Mouse (Mus musculus) heart, adult 2 months (tissue): ENCODE results near the gene Stag1. TPM values are rescaled to one million over a fixed set of nuclear protein-coding genes. Genes with fewer than 3 reads are reported as not detected.

Source experiments
- DNase-seq, 2 experiments: peaks; one replicate each; pipeline ENCODE4 v3.0.0; 2021
- H3K27ac ChIP-seq: fragments of 200-600 bp; 2 replicates; pipeline ENCODE4 v1.8.1; 2022
- H3K27me3 ChIP-seq: fragments of 200-500 bp; 2 replicates; pipeline ENCODE4 v1.6.1; 2012; ENCODE audit warnings: mild to moderate bottlenecking, low read length, inconsistent platforms, mixed read lengths; ENCODE audit not compliant: control insufficient read depth, insufficient read depth
- H3K36me3 ChIP-seq: fragments of 200-500 bp; 2 replicates; pipeline ENCODE4 v1.6.1; 2012; ENCODE audit warnings: low read length, inconsistent platforms; ENCODE audit not compliant: control insufficient read depth, insufficient read depth
- H3K4me1 ChIP-seq: fragments of 200-500 bp; 2 replicates; pipeline ENCODE4 v1.6.1; 2011; ENCODE audit warnings: low read length; ENCODE audit not compliant: control insufficient read depth, insufficient read depth
- H3K4me3 ChIP-seq: fragments of 200-600 bp; 2 replicates; pipeline ENCODE4 v1.8.1; 2022
- H3K79me2 ChIP-seq: fragments of 200-500 bp; replicated peaks from 2 replicates; pipeline ENCODE4 v1.6.1; 2012; ENCODE audit warnings: mild to moderate bottlenecking, inconsistent platforms, low read length, moderate library complexity, mixed read lengths; ENCODE audit not compliant: control insufficient read depth, insufficient read depth
- H3K9ac ChIP-seq: fragments of 200-500 bp; 2 replicates; pipeline ENCODE4 v1.6.1; 2012; ENCODE audit warnings: low read depth, mild to moderate bottlenecking, control low read depth, inconsistent platforms, low read length, mixed read lengths
- CTCF ChIP-seq: fragments of 200-600 bp; IDR thresholded peaks from 2 replicates; pipeline ENCODE4 v1.8.1; 2022; ENCODE audit warnings: antibody characterized with exemption, mild to moderate bottlenecking, moderate library complexity
- EP300 ChIP-seq: fragments of 200-500 bp; IDR thresholded peaks from 2 replicates; pipeline ENCODE4 v1.6.1; 2011; ENCODE audit warnings: low read depth, low read length, control low read depth; ENCODE audit not compliant: insufficient read depth
- POLR2A ChIP-seq: fragments of 200-500 bp; IDR thresholded peaks from 2 replicates; pipeline ENCODE4 v1.6.1; 2011; ENCODE audit warnings: mild to moderate bottlenecking, low read depth, low read length, control low read depth; ENCODE audit not compliant: insufficient read depth
- WGBS: fragments of 180-500 bp; shearing (Covaris S2); methylation state at CpG from one replicate; pipeline ENCODE4 v1.1.7; 2018; 5-methylcytosine and 5-hydroxymethylcytosine counted together
- intact Hi-C: fragments of 180-260 bp; cut with DNase I; formaldehyde crosslinking; loops from one replicate; pipeline ENCODE4 v1.15.1; 2025
- polyA plus RNA-seq: library from polyadenylated mRNA; depleted of rRNA; stranded (reverse); fragments of >200 nt; gene quantifications from 2 replicates; pipeline ENCODE4 v1.2.3, GENCODE M21; 2012
- total RNA-seq, 2 experiments: library from RNA; stranded (reverse); gene quantifications; 2 replicates each; pipeline ENCODE4 v1.2.3; 2021

Gene Stag1
- total and polyA plus RNA-seq, 3 experiments: 4.1 to 27.8 (median 27.8) TPM

GRCm38 (mm10) chr9:100616947-100617346 is 19.3 kb downstream of the Stag1 start:
- Histone ChIP-seq H3K36me3 (no peaks in the 10 kb centered on the region), H3K27ac (no peak overlapping the region), H3K4me3 (no peak overlapping the region), H3K4me1 (peaks cover 2% of the 10 kb centered on the region), H3K9ac (peak overlapping the region; percentile 8; the same call in 1 of the 2 replicates), H3K79me2 (no peaks in the 10 kb centered on the region), H3K27me3 (no peaks in the 10 kb centered on the region)
- intact Hi-C loops: no loop called here
- TF ChIP-seq POLR2A (no peak), CTCF (no peak), EP300 (no peak)
- WGBS: 35% methylated on average over 11 of the region's 11 CpGs
- peak; percentile 24 to 45 for DNase-seq

- WGBS: 69% methylated on average over 2 of the region's 2 CpGs
- Histone ChIP-seq H3K4me3 (no peak overlapping the region), H3K9ac (no peak overlapping the region), H3K79me2 (no peaks in the 10 kb centered on the region), H3K27me3 (no peaks in the 10 kb centered on the region), H3K4me1 (no peaks in the 10 kb centered on the region), H3K36me3 (no peaks in the 10 kb centered on the region), H3K27ac (no peak overlapping the region)
- intact Hi-C loops: no loop called here
- TF ChIP-seq CTCF (no peak), POLR2A (no peak), EP300 (no peak)
- DNase-seq: no peak
Observed at GRCm38 (mm10) chr9:100626258-100626657, 28.7 kb downstream of the Stag1 start.

DNA sequence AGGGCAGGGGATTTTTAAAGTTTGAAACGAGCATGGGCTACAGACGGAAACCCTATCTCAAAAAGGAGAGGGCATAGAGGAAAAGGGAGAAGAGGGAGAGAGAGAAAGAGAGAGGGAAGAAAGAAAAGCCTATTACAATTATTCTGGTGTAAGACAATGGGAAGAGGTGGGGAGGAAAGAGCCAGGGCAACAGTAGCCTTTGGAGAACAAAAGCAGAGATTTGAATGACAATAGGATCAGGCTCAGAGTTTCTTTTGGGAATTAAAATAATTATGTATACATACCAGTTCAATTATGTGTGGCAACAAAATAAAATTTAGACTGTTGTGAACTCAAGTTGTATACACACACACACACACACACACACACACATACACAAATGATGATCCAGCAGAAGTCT is 43.2 kb downstream of the Stag1 start:
- no peak overlapping the region for H3K9ac ChIP-seq
- peaks cover 3% of the 10 kb centered on the region for H3K4me1 ChIP-seq
- intact Hi-C loops: loop anchor here (10.0 kb wide), 1 partner anchor 514 kb away; no protein-coding TSS in a partner anchor
- DNase-seq: no peak
- WGBS: 96% methylated on average over 2 of the region's 2 CpGs
- H3K27me3 ChIP-seq: no peaks in the 10 kb centered on the region
- no peak for TF ChIP-seq POLR2A
- no peak for TF ChIP-seq EP300
- no peak for TF ChIP-seq CTCF
- no peak overlapping the region for H3K27ac ChIP-seq
- H3K4me3 ChIP-seq: no peak overlapping the region
- peaks cover 3% of the 10 kb centered on the region for H3K36me3 ChIP-seq
- H3K79me2 ChIP-seq: peaks cover 1% of the 10 kb centered on the region; the same call in 1 of the 2 replicates

DNA sequence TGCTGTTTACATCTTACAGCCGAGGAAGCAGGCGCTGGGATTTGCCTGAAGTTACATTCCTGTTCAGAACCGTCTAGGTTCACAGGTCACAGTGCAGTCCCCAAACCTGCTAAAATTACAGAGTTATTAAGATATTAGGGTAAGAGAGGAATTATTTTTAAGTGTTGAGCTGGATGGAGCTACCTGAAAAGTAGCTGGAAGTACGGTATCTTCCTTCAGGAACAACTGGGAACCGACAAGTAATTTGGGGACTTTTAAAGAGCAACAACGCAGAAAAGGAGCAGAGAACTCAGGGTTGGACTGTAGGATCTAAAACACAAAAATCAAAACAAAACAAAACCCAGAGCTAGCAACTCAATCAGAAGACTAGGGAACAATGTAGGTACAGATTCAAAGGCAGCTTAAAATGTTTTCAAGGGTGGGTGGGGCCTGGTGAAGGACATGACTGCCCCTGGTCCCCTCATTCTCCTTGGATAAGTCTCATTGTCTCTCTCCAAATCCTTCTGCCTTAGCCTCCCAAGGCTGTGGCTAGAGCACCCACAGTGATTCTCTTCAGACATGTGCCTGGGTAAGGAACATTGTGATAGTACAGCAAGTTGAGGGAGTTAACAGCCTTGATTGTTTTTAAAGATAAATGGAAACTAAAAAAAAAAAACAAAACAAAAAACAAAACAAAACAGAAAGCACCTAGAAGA is 43.9 kb downstream of the Stag1 start:
- WGBS: 80% methylated on average over 6 of the region's 6 CpGs
- no peak for DNase-seq
- intact Hi-C loops: loop anchor here (1.0 to 10.0 kb wide), 6 partner anchors 95 to 513 kb away; partner anchors contain the start of gene Nck1
- Histone ChIP-seq H3K27me3 (no peaks in the 10 kb centered on the region), H3K9ac (no peak overlapping the region), H3K4me3 (peak overlapping the region; percentile 63), H3K79me2 (peaks cover 1% of the 10 kb centered on the region; the same call in 1 of the 2 replicates), H3K36me3 (peaks cover 3% of the 10 kb centered on the region), H3K27ac (peak overlapping the region; percentile 97), H3K4me1 (peaks cover 3% of the 10 kb centered on the region)
- TF ChIP-seq CTCF (no peak), POLR2A (no peak), EP300 (no peak)

GRCm38 (mm10) chr9:100642186-100642839 is 44.7 kb downstream of the Stag1 start:
- Histone ChIP-seq H3K27me3 (no peaks in the 10 kb centered on the region), H3K4me3 (peak overlapping the region; percentile 63), H3K36me3 (peaks cover 3% of the 10 kb centered on the region), H3K27ac (peak overlapping the region; percentile 97), H3K4me1 (peaks cover 3% of the 10 kb centered on the region), H3K79me2 (peaks cover 1% of the 10 kb centered on the region; the same call in 1 of the 2 replicates), H3K9ac (peak overlapping the region; percentile 74)
- 0% methylated on average over 16 of the region's 16 CpGs for WGBS
- intact Hi-C loops: loop anchor here (1.0 to 10.0 kb wide), 6 partner anchors 96 to 512 kb away; partner anchors contain the start of gene Nck1
- TF ChIP-seq EP300: no peak
- no peak for TF ChIP-seq POLR2A
- DNase-seq: no peak
